Mouse (Mus musculus) MEL-GATA-1-ER (cell line): ENCODE results near the gene Cntfr.

Experiments used
- DNase-seq: peaks from one replicate; pipeline ENCODE4 v3.0.0-alpha.2; 2012; ENCODE audit warnings: low read depth; ENCODE audit errors: extremely low read depth

Cntfr gene

GRCm38 (mm10) chr4:41615661-41616599, 81.0 kb downstream of the Cntfr start:
- no peak for DNase-seq

GRCm38 (mm10) chr4:41614156-41614555, 82.7 kb downstream of the Cntfr start:
- DNase-seq, result peak; percentile 18

GRCm38 (mm10) chr4:41612166-41612565, 84.7 kb downstream of the Cntfr start:
- DNase-seq, result no peak

- DNase-seq, result no peak
Measured at GRCm38 (mm10) chr4:41610594-41610980, 86.3 kb downstream of the Cntfr start.

- no peak for DNase-seq
Measured at GRCm38 (mm10) chr4:41609681-41610593, 87.0 kb downstream of the Cntfr start.
